Mouse (Mus musculus): ENCODE results near the gene Dffb. TPM values are rescaled to one million over a fixed set of nuclear protein-coding genes. Genes with fewer than 3 reads are reported as not detected.
A peak's percentile ranks its signal among the peaks of the same experiment; 100 is the strongest.

The Dffb gene
- polyA plus RNA-seq, 1 experiment from 2014 or later, result 15.1 TPM

DNA sequence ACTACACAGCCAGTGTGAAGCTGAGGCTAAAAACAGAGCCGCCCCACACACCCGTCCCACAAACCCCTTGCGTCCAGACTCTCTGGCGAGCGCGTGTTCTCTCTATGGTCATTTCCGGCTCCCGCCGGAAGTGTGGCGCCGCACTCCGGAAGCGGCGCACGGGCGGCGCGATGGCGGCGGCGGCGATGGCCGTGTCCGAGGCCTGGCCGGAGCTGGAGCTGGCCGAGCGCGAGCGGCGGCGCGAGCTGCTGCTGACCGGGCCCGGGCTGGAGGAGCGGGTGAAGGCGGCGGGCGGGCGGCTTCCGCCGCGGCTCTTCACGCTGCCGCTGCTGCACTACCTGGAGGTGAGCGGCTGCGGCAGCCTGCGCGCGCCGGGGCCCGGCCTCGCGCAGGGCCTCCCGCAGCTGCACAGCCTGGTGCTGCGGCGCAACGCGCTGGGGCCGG, 36.7 kb upstream of the Dffb start, which contains the start of gene Lrrc47:
Gene Lrrc47 (plus strand): TSS at position 86 of the 444 bp plus-strand sequence.
- Histone ChIP-seq H3K27ac (ENCODE audit: low read depth) (peak within 1 kb of the TSS; percentile 59), H3K27me3 (replicated peaks; ENCODE audit: control insufficient read depth, insufficient read depth, low read length) (no peaks in the 10 kb centered on the region), H3K4me3 (ENCODE audit: low read depth, low read length) (peak within 1 kb of the TSS; percentile 99), H3K9ac (ENCODE audit: low read length) (peak within 1 kb of the TSS; percentile 94), H3K9me3 (ENCODE audit: control insufficient read depth, low read length) (no peaks in the 10 kb centered on the region), H3K4me1 (replicated peaks; ENCODE audit: control insufficient read depth, insufficient read depth, low read length) (peaks cover 11% of the 10 kb centered on the region), H3K36me3 (ENCODE audit: control insufficient read depth, insufficient read depth, low read length) (peaks cover 34% of the 10 kb centered on the region), H3K4me2 (ENCODE audit: low read length) (peak within 1 kb of the TSS; percentile 99)
- ATAC-seq (replicated peaks; ENCODE audit: low FRiP score, low TSS enrichment, low read depth) (peak; percentile 92), DNase-seq (ENCODE audit: low spot score) (peak; percentile 82)
- under 1% methylated on average over 59 of the region's 59 CpGs for WGBS

DNA sequence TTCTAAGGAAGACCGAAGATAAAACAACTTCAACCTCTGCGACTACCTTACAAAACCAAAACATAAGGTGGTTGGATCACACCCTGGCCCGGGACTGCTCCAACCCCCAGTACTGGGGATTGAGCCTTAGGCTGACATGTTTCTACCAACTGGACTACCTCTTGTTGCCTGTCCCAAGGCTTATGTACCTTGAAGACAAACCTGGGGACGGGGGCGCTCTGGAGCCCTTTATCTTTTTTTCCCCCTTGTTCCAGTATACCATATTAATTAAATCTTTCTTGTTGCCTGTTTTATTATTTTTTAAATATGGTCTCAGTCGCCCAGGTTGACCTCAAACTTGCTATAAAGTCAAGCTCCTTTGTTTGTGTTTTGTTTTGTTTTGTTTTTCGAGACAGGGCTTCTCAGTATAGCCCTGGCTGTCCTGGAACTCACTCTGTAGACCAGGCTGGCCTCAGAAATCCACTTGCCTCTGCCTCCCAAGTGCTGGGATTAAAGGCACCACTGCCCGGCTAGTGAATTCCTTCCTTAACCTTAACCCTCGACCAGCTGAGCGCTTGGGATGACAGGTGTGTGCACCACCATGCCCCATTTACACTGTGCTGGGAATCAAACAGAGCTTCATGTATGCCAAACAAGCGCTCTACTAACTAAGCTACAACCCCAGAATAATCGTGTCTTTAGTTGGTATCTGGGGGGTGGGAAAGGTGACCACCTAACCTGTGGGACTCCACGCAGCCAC, 36.1 kb upstream of the Dffb start:
- no peak overlapping the region for H3K27ac ChIP-seq (ENCODE audit: low read depth)

DNA sequence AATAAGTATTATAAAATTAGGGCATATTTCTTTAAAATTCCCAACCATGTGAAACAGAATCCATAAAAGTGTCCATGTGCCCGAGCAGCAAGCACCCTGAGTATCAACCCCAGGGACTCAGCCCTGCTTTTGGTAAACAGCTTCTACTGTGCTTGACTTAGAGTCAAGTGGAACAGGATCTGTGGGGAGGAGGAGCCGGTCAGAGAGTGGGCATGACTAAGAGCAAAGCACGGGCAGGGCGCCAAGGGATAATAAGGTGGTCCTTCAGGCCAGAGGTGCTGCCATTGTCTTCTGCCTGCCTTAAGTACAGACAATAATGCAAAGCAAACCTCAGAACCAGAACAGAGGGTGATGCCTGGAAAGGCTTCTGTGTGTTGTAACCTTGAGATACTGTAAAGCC, 32.8 kb upstream of the Dffb start:
- H3K27me3 ChIP-seq (replicated peaks; ENCODE audit: control insufficient read depth, insufficient read depth, low read length), result no peaks in the 10 kb centered on the region
- peaks cover 37% of the 10 kb centered on the region for H3K36me3 ChIP-seq (ENCODE audit: control insufficient read depth, insufficient read depth, low read length)
- peaks cover 6% of the 10 kb centered on the region for H3K4me1 ChIP-seq (replicated peaks; ENCODE audit: control insufficient read depth, insufficient read depth, low read length)
- H3K4me2 ChIP-seq (ENCODE audit: low read length), result no peak overlapping the region
- no peak overlapping the region for H3K27ac ChIP-seq (ENCODE audit: low read depth)
- H3K9ac ChIP-seq (ENCODE audit: low read length), result no peak overlapping the region
- H3K9me3 ChIP-seq (ENCODE audit: control insufficient read depth, low read length), result no peaks in the 10 kb centered on the region
- 68% methylated on average over 4 of the region's 4 CpGs for whole genome bisulfite sequencing
- no peak overlapping the region for H3K4me3 ChIP-seq (ENCODE audit: low read depth, low read length)
- DNase-seq (ENCODE audit: low spot score) (no peak), ATAC-seq (replicated peaks; ENCODE audit: low FRiP score, low TSS enrichment, low read depth) (no peak)

More for the DNA sequence above, 36.1 kb upstream of the Dffb start:
- Histone ChIP-seq H3K36me3 (ENCODE audit: control insufficient read depth, insufficient read depth, low read length) (peaks cover 34% of the 10 kb centered on the region), H3K4me3 (ENCODE audit: low read depth, low read length) (peak overlapping the region; percentile 99), H3K27me3 (replicated peaks; ENCODE audit: control insufficient read depth, insufficient read depth, low read length) (no peaks in the 10 kb centered on the region), H3K4me2 (ENCODE audit: low read length) (peak overlapping the region; percentile 69), H3K9me3 (ENCODE audit: control insufficient read depth, low read length) (no peaks in the 10 kb centered on the region), H3K4me1 (replicated peaks; ENCODE audit: control insufficient read depth, insufficient read depth, low read length) (peaks cover 11% of the 10 kb centered on the region), H3K9ac (ENCODE audit: low read length) (peak overlapping the region; percentile 94)
- ATAC-seq (replicated peaks; ENCODE audit: low FRiP score, low TSS enrichment, low read depth) (no peak; the same call in 1 of the 2 replicates), DNase-seq (ENCODE audit: low spot score) (no peak)
- 27% methylated on average over 13 of the region's 13 CpGs for WGBS

GRCm38 (mm10) chr4:154006264-154006663, 31.3 kb upstream of the Dffb start:
- 86% methylated on average over 6 of the region's 6 CpGs for WGBS
- ATAC-seq (replicated peaks; ENCODE audit: low FRiP score, low TSS enrichment, low read depth) (no peak), DNase-seq (ENCODE audit: low spot score) (no peak)
- H3K4me1 ChIP-seq (replicated peaks; ENCODE audit: control insufficient read depth, insufficient read depth, low read length), result 0 out of 2 replicates have a peak, but pooled peaks cover 2% of the 10 kb centered on the region
- peaks cover 44% of the 10 kb centered on the region for H3K36me3 ChIP-seq (ENCODE audit: control insufficient read depth, insufficient read depth, low read length)
- no peak overlapping the region for H3K4me3 ChIP-seq (ENCODE audit: low read depth, low read length)
- H3K9ac ChIP-seq (ENCODE audit: low read length), result no peak overlapping the region
- H3K4me2 ChIP-seq (ENCODE audit: low read length), result no peak overlapping the region
- H3K9me3 ChIP-seq (ENCODE audit: control insufficient read depth, low read length), result no peaks in the 10 kb centered on the region
- H3K27me3 ChIP-seq (replicated peaks; ENCODE audit: control insufficient read depth, insufficient read depth, low read length), result no peaks in the 10 kb centered on the region
- H3K27ac ChIP-seq (ENCODE audit: low read depth), result no peak overlapping the region

GRCm38 (mm10) chr4:154005488-154005887, 30.6 kb upstream of the Dffb start:
- H3K27ac ChIP-seq (ENCODE audit: low read depth), result no peak overlapping the region
- H3K4me3 ChIP-seq (ENCODE audit: low read depth, low read length), result no peak overlapping the region
- no peak overlapping the region for H3K9ac ChIP-seq (ENCODE audit: low read length)
- no peak for ATAC-seq (replicated peaks; ENCODE audit: low FRiP score, low TSS enrichment, low read depth)
- no peak for DNase-seq (ENCODE audit: low spot score)
- H3K27me3 ChIP-seq (replicated peaks; ENCODE audit: control insufficient read depth, insufficient read depth, low read length), result no peaks in the 10 kb centered on the region
- no peak overlapping the region for H3K4me2 ChIP-seq (ENCODE audit: low read length)
- H3K4me1 ChIP-seq (replicated peaks; ENCODE audit: control insufficient read depth, insufficient read depth, low read length), result no peaks in the 10 kb centered on the region
- no peaks in the 10 kb centered on the region for H3K9me3 ChIP-seq (ENCODE audit: control insufficient read depth, low read length)
- WGBS, result 89% methylated on average over 5 of the region's 5 CpGs
- peaks cover 44% of the 10 kb centered on the region for H3K36me3 ChIP-seq (ENCODE audit: control insufficient read depth, insufficient read depth, low read length)

DNA sequence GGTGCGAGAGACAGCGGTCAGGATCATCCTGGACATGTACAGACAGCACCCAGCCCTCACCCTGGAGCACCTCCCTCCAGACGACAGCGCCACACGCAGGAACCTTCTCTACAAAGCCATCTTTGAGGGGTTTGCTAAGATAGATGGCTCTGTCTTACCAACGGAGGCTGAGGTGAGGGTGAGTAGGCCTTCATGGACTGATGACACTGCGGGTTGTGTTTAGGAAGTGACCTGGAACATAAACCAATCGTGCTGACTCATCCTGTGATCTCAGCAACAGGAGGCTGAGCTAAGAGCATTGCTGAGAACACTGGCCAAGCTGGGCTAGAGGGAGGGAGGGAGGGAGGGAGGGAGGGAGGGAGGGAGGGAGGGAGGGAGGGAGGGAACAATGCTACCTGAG, 18.6 kb upstream of the Dffb start:
- Histone ChIP-seq H3K4me1 (replicated peaks; ENCODE audit: control insufficient read depth, insufficient read depth, low read length) (no peaks in the 10 kb centered on the region), H3K4me2 (ENCODE audit: low read length) (no peak overlapping the region), H3K9me3 (ENCODE audit: control insufficient read depth, low read length) (no peaks in the 10 kb centered on the region), H3K36me3 (ENCODE audit: control insufficient read depth, insufficient read depth, low read length) (peaks cover 89% of the 10 kb centered on the region), H3K4me3 (ENCODE audit: low read depth, low read length) (no peak overlapping the region), H3K9ac (ENCODE audit: low read length) (no peak overlapping the region), H3K27ac (ENCODE audit: low read depth) (no peak overlapping the region), H3K27me3 (replicated peaks; ENCODE audit: control insufficient read depth, insufficient read depth, low read length) (no peaks in the 10 kb centered on the region)
- WGBS, result 92% methylated on average over 8 of the region's 8 CpGs
- DNase-seq (ENCODE audit: low spot score) (no peak), ATAC-seq (replicated peaks; ENCODE audit: low FRiP score, low TSS enrichment, low read depth) (no peak)

- H3K9ac ChIP-seq (ENCODE audit: low read length), result no peak overlapping the region
- no peaks in the 10 kb centered on the region for H3K9me3 ChIP-seq (ENCODE audit: control insufficient read depth, low read length)
- H3K4me3 ChIP-seq (ENCODE audit: low read depth, low read length), result no peak overlapping the region
- H3K27me3 ChIP-seq (replicated peaks; ENCODE audit: control insufficient read depth, insufficient read depth, low read length), result no peaks in the 10 kb centered on the region
- no peak overlapping the region for H3K27ac ChIP-seq (ENCODE audit: low read depth)
- no peaks in the 10 kb centered on the region for H3K4me1 ChIP-seq (replicated peaks; ENCODE audit: control insufficient read depth, insufficient read depth, low read length)
- peaks cover 89% of the 10 kb centered on the region for H3K36me3 ChIP-seq (ENCODE audit: control insufficient read depth, insufficient read depth, low read length)
- ATAC-seq (replicated peaks; ENCODE audit: low FRiP score, low TSS enrichment, low read depth) (no peak), DNase-seq (ENCODE audit: low spot score) (no peak)
- no peak overlapping the region for H3K4me2 ChIP-seq (ENCODE audit: low read length)
- 92% methylated on average over 10 of the region's 10 CpGs for WGBS
These were observed 17.8 kb upstream of the Dffb start for GRCm38 (mm10) chr4:153992715-153993114.

DNA sequence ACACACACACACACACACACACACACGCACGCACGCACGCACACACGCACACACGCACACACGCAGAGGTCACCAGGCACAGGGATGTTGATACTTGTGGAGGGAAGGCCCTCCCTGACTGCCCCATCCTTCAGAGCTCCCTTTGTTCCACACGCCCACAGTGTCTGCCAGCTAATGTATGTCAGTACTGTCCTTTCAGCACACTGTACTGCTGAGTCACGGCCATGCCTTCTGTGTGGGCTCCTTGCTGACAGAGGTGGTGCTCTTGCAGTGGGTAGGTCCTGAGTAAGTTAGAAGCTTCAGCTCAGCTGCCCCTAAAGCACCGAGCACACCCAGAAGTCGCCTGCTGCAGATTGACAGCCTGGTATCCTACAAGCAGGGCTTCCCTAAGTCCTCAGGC, 5.5 kb upstream of the Dffb start:
- ATAC-seq (replicated peaks; ENCODE audit: low FRiP score, low TSS enrichment, low read depth), result no peak
- Histone ChIP-seq H3K27me3 (replicated peaks; ENCODE audit: control insufficient read depth, insufficient read depth, low read length) (no peaks in the 10 kb centered on the region), H3K9ac (ENCODE audit: low read length) (no peak overlapping the region), H3K4me3 (ENCODE audit: low read depth, low read length) (no peak overlapping the region), H3K9me3 (ENCODE audit: control insufficient read depth, low read length) (0 out of 2 replicates have a peak, but pooled peaks cover 2% of the 10 kb centered on the region), H3K36me3 (ENCODE audit: control insufficient read depth, insufficient read depth, low read length) (peaks cover 63% of the 10 kb centered on the region), H3K4me1 (replicated peaks; ENCODE audit: control insufficient read depth, insufficient read depth, low read length) (peaks cover 10% of the 10 kb centered on the region), H3K27ac (ENCODE audit: low read depth) (no peak overlapping the region), H3K4me2 (ENCODE audit: low read length) (no peak overlapping the region)
- DNase-seq (ENCODE audit: low spot score), result no peak
- 91% methylated on average over 11 of the region's 11 CpGs for WGBS

- H3K27ac ChIP-seq (ENCODE audit: low read depth), result no peak overlapping the region
- no peaks in the 10 kb centered on the region for H3K27me3 ChIP-seq (replicated peaks; ENCODE audit: control insufficient read depth, insufficient read depth, low read length)
- DNase-seq (ENCODE audit: low spot score) (no peak), ATAC-seq (replicated peaks; ENCODE audit: low FRiP score, low TSS enrichment, low read depth) (no peak)
- no peaks in the 10 kb centered on the region for H3K9me3 ChIP-seq (ENCODE audit: control insufficient read depth, low read length)
- no peak overlapping the region for H3K4me3 ChIP-seq (ENCODE audit: low read depth, low read length)
- H3K9ac ChIP-seq (ENCODE audit: low read length), result no peak overlapping the region
- H3K4me1 ChIP-seq (replicated peaks; ENCODE audit: control insufficient read depth, insufficient read depth, low read length), result peaks cover 10% of the 10 kb centered on the region
- H3K36me3 ChIP-seq (ENCODE audit: control insufficient read depth, insufficient read depth, low read length), result peaks cover 50% of the 10 kb centered on the region
- 88% methylated on average over 10 of the region's 10 CpGs for WGBS
- H3K4me2 ChIP-seq (ENCODE audit: low read length), result no peak overlapping the region
These were observed 4.3 kb upstream of the Dffb start for GRCm38 (mm10) chr4:153979243-153979642.

All from intestine, embryonic 14.5 days (tissue).